Mouse (Mus musculus): Measurements from ENCODE around the gene Nav3.
A peak's percentile ranks its signal among the peaks of the same experiment; 100 is the strongest.

The Nav3 gene

DNA sequence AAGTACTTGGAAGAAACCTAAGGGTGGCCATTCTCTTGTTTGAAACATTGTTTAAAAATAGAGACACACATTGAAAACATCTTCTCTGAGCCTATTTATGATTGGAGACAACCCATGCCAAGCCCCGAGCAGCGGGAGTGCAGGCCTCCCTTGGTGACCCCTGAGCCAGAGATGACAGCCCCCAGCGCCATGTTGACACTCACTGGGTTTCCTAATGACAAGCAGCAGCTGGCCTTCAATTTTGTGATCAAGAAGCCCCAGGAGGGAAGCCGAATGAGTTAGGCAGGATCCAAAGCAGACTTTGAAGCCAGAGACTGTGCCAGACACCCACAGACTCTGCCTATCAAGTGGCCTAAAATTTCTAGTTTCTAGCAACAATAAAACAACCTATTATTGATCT lies 263.1 kb downstream of the Nav3 start:
- DNase-seq (ENCODE audit: low spot score in 2 of 2), result peak in 1 of 2 experiments; percentile 37

GRCm38 (mm10) chr10:110192026-110192805 lies 263.8 kb downstream of the Nav3 start:
- DNase-seq (ENCODE audit: low spot score in 2 of 2), result peak in 1 of 2 experiments; percentile 57

DNA sequence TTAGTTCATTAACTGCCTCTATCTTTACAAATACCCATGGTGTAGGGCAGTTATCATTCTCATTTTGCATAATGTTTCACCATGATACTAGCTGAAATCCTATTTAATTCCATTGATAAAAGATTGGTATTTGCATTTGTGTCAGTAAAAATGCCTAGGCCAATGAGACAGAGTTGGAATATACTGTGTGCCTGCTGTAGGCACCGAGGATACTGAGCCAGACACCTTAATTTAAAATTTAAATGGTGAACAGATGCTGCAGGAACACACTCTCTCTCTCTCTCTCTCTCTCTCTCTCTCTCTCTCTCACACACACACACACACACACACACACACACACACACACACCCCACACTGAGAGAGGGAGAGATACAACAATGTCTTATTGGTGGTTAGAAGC lies 269.8 kb downstream of the Nav3 start:
- DNase-seq (ENCODE audit: low spot score in 2 of 2), result no peak

GRCm38 (mm10) chr10:110175874-110176273 lies 280.1 kb downstream of the Nav3 start:
- no peak for DNase-seq (ENCODE audit: low spot score in 2 of 2)

DNA sequence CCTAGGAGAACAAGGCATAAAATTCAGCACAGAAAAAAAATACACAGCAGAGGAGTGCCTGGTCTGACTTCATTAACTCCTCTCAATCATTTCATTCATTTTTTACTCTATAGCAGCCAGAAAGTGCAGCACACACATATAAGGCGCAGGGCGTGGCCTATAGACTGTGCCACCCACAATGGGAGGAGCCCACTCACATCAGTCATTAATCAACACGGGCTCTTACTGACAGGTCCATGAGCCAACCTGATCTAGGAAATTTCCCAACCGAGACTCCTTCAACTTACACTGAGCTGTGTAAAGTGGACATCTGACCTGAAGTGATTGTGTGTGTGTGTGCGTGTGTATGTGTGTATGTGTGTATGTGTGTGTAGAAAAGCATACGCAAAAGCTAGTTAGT lies 286.6 kb downstream of the Nav3 start:
- no peak for DNase-seq (ENCODE audit: low spot score in 2 of 2)

GRCm38 (mm10) chr10:110168892-110169291 lies 287.1 kb downstream of the Nav3 start:
- DNase-seq (ENCODE audit: low spot score in 2 of 2), result no peak

- no peak for DNase-seq (ENCODE audit: low spot score in 2 of 2)
These were observed 293.4 kb downstream of the Nav3 start for GRCm38 (mm10) chr10:110162596-110162995.

DNA sequence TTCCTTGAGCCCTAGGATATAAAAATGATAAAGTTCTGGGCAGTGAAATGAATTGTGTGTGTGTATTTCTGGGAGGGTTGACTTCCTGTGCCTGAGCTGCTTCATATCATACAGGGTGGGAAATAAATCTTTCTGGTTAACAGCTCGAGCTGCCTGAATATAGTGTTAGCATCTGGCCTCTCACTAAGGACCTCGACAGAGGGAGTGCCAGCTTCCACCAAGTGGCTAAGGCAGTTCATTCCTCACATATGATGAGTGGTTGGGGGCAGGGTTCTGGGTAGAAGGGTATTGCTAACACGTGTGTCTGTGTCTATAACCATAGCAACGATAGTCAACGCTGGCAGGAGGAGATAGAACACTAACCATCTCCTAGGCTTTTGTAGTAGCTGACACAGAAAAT lies 295.1 kb downstream of the Nav3 start:
- no peak for DNase-seq (ENCODE audit: low spot score in 2 of 2)

GRCm38 (mm10) chr10:110159548-110159947 lies 296.5 kb downstream of the Nav3 start:
- DNase-seq (ENCODE audit: low spot score in 2 of 2), result no peak

DNA sequence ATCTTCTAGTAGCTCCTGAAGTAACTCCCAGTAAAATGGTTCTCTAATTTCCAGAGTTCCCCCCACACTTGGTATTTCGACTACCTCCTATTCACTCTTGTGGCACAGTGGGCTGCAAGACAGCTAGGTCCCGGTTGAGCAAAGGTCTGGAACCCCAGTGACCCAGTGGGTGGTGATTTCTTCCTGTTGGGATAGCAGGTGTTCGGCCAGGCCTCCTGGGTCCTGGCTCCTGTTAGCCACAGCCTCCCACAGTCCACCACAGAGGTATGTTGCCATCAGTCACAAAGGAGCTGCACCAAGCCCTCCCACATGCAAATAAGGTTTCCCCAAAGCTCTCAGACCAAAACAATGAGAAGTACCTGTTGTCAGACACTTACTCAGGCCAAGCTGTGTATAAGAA lies 297.9 kb downstream of the Nav3 start:
- DNase-seq (ENCODE audit: low spot score in 2 of 2), result no peak

- DNase-seq (ENCODE audit: low spot score in 2 of 2), result no peak
These were observed 299.6 kb downstream of the Nav3 start for GRCm38 (mm10) chr10:110156412-110156811.

GRCm38 (mm10) chr10:110155494-110155893 lies 300.5 kb downstream of the Nav3 start:
- DNase-seq (ENCODE audit: low spot score in 2 of 2), result no peak

DNA sequence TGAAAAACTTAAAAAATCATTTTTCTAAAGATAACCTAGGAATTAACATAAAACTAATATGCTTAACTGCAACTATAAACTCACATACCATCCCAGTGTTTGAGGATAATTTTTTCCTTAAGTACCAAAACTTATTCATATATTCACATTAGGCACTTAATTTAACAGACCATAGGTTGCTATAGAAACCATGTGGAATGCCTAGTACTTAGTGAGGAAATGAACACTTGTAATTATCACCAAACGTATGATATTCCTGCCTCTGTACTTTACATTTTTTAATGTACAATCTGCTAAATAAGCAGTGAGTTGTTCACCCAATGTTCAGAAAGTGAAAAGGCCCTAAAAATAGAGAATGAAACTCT lies 301.1 kb downstream of the Nav3 start:
- DNase-seq (ENCODE audit: low spot score in 2 of 2), result no peak

GRCm38 (mm10) chr10:110154001-110154872 lies 301.8 kb downstream of the Nav3 start:
- DNase-seq (ENCODE audit: low spot score in 2 of 2), result no peak

GRCm38 (mm10) chr10:110120572-110120971 lies 335.4 kb downstream of the Nav3 start:
- DNase-seq (ENCODE audit: low spot score in 2 of 2), result no peak

- DNase-seq (ENCODE audit: low spot score in 2 of 2), result no peak
These were observed 338.7 kb downstream of the Nav3 start for GRCm38 (mm10) chr10:110117341-110117740.

DNA sequence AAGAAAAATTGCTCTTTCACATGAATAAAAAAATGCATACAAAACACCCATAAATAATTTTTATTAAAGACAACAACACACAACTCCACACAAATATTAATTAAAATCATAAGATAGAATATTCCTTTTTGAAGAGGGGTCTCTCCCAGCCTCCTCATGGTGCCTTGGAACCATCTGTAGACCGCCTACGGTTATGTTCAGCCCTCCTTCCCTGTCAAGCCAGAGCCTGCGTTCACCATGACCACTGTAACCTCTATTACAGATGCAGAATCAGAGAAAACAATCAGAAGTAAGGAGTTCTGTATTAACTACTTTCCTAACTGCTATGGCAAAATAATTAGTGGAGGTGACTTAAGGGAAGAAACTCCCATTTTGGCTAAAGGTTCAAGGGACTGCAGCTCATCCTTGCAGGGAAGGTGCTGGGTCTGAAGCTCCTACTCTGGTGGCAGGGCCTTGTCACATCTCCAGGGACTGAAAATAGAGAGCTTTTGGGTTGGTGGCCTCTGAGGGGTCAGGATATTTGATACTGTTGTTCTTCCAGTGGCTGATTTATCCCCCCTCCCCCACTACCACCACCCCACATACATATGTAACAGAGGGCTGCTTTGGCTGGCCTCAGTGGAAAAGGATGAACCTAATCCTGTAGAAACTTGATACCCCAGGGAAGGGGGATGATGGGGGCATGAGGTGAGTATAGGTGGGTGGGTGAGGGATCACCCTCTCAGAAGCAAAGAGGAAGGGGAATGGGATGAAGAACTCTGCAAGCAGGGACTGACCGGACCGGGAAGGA lies 343.1 kb downstream of the Nav3 start:
- DNase-seq (ENCODE audit: low spot score in 2 of 2), result no peak

DNA sequence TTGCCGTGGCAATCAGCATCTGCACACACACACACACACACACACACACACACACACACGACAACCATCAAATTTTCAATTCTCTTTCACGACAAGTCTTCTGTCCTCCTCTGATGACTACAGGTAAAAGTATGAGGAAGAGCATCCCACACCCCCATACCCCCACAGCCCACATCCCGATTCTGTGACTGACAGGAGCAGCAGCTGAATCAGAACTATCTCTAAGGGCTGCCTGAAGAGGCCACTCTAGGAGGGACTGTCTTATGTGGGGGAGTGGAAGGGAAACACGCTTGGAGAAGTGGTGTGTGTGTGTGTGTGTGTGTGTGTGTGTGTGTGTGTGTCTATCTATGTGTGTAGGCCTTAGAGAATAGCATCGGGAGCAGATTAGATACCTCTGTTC lies 352.7 kb downstream of the Nav3 start:
- no peak for DNase-seq (ENCODE audit: low spot score in 2 of 2)

DNA sequence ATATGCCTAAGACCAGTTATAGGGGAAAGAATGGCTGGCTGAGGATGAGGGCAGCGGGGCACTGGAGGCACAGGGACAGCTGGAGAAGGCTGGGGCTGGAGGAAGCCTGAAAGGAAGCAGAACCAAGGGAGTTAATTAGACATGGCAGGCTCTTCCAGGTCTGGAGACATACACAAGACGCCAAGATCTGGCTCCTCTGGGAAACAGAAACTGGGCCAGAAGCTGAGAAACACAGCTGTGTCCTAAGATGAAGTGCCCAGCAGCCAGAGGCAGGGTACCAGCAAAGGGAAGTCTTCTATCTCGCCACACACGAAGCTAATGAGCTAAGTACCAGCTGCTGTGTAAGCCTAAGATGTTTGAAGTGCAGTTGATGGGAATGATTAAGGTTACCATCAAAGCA lies 353.8 kb downstream of the Nav3 start:
- DNase-seq (ENCODE audit: low spot score in 2 of 2), result peak in 1 of 2 experiments; percentile 44

GRCm38 (mm10) chr10:110094433-110094832 lies 361.6 kb downstream of the Nav3 start:
- no peak for DNase-seq (ENCODE audit: low spot score in 2 of 2)

GRCm38 (mm10) chr10:110088444-110089061 lies 367.5 kb downstream of the Nav3 start:
- DNase-seq (ENCODE audit: low spot score in 2 of 2), result no peak

GRCm38 (mm10) chr10:110085903-110086302 lies 370.1 kb downstream of the Nav3 start:
- DNase-seq (ENCODE audit: low spot score in 2 of 2), result no peak

All from cerebellum, postnatal 4 days (tissue).